Mouse (Mus musculus): ENCODE data around the gene Maml2. TPM values are rescaled to one million over a fixed set of nuclear protein-coding genes. Genes with fewer than 3 reads are reported as not detected.

The Maml2 gene
- polyA plus RNA-seq, 1 experiment from 2014 or later, result 7.3 TPM

DNA sequence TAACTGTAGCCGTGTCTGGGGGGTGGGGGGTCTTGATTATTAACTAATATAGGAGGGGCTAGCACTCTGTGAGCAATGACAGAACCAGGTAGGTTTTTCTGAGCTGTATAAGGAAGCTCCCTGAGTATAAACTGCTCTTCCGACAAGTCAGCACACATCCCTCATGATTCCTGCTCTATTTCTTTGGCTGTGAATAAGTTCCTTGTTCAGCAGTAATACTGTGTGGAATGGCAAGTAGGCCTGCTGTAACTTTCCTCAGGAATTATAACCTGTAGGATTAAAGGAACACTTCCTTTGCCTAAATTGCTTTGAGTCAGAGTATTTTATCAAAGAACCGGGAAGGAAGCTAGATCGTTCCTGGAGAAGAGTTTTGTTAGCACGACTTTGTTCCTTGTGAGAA, 283.4 kb downstream of the Maml2 start:
- Histone ChIP-seq H3K27me3 (ENCODE audit: insufficient read depth, poor library complexity, severe bottlenecking) (no peaks in the 10 kb centered on the region), H3K4me3 (no peak overlapping the region), H3K9me3 (no peaks in the 10 kb centered on the region), H3K4me1 (peaks cover 18% of the 10 kb centered on the region), H3K36me3 (0 out of 2 replicates have a peak, but pooled peaks cover 6% of the 10 kb centered on the region), H3K27ac (no peak overlapping the region)
- no peak for DNase-seq (ENCODE audit: low spot score)
- 75% methylated on average over 5 of the region's 5 CpGs for WGBS

- H3K27ac ChIP-seq, result no peak overlapping the region
Observed at GRCm38 (mm10) chr9:13583952-13584351, 286.2 kb downstream of the Maml2 start.

GRCm38 (mm10) chr9:13584435-13584834, 286.7 kb downstream of the Maml2 start:
- Histone ChIP-seq H3K27ac (no peak overlapping the region), H3K4me1 (peaks cover 28% of the 10 kb centered on the region), H3K27me3 (ENCODE audit: insufficient read depth, poor library complexity, severe bottlenecking) (no peaks in the 10 kb centered on the region), H3K4me3 (no peak overlapping the region), H3K9me3 (no peaks in the 10 kb centered on the region), H3K36me3 (no peaks in the 10 kb centered on the region)
- 81% methylated on average over 3 of the region's 3 CpGs for WGBS
- no peak for DNase-seq (ENCODE audit: low spot score)

More at GRCm38 (mm10) chr9:13583952-13584351, 286.2 kb downstream of the Maml2 start:
- Histone ChIP-seq H3K36me3 (no peaks in the 10 kb centered on the region), H3K9me3 (no peaks in the 10 kb centered on the region), H3K4me1 (peaks cover 28% of the 10 kb centered on the region), H3K4me3 (no peak overlapping the region), H3K27me3 (ENCODE audit: insufficient read depth, poor library complexity, severe bottlenecking) (no peaks in the 10 kb centered on the region)
- DNase-seq (ENCODE audit: low spot score), result no peak
- 55% methylated on average over 5 of the region's 5 CpGs for WGBS

DNA sequence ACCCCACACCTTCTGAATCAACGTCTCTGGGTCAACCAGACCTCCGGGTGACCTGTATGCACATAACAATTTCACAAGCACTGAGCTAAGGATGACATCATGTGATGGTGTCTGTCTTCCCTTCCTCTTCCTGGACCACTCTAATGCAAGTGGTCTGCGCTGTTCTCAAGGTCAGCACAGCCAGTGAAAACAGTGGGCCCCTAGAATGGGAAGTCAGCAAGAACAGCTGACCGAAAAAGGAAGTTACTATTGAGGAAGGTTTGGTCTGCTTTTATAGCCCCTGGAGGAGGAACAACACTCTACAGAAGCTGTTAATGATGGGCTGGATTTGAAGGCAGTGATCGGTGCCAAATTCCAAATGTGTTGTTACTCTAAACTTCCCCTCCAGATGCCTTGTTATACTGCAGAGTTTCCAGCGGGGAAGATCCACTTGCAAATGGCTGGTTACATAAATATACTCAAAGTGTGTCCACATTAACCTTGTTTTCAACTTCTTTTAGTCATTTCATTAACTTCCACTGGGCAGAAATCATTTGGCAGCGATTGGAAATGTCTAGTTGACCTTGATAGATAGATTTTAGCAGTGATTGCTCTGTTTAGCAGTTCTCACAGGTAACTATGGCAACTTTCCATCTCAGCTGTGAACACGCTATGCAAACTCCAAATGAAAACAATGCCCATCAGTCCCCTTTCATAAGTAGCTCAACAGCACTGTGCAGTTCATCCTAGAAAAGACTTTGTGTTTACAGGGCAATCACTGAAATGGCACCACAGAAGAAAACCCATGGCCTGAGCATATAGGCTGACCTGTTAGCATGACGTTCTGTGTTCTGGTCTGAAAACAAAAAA, 289.6 kb downstream of the Maml2 start:
- Histone ChIP-seq H3K4me3 (no peak overlapping the region), H3K27ac (peak overlapping the region; percentile 56; the same call in 1 of the 2 replicates), H3K36me3 (no peaks in the 10 kb centered on the region), H3K9me3 (no peaks in the 10 kb centered on the region), H3K4me1 (peaks cover 28% of the 10 kb centered on the region), H3K27me3 (ENCODE audit: insufficient read depth, poor library complexity, severe bottlenecking) (no peaks in the 10 kb centered on the region)
- no peak for DNase-seq (ENCODE audit: low spot score)
- 67% methylated on average over 9 of the region's 9 CpGs for WGBS

DNA sequence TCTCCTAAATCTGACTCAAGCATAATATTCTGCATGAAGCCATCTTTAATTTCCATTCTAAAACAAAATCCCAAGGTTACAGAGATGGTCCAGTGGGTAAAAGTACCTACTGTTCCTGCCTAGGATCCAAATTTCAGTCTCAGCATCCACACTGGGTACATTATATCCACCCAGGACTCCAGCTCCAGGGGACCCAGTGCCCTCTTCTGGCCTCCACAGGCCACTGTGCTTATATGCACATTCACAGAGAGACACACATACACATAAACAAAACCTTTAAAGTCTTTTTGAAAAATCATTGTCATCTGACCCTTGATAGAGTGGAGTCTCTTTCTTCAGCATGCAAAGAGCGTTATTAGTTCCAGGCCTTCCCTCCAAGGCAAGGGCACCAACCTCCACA, 291.0 kb downstream of the Maml2 start:
- Histone ChIP-seq H3K27me3 (ENCODE audit: insufficient read depth, poor library complexity, severe bottlenecking) (no peaks in the 10 kb centered on the region), H3K27ac (no peak overlapping the region), H3K4me1 (peaks cover 28% of the 10 kb centered on the region), H3K36me3 (no peaks in the 10 kb centered on the region), H3K4me3 (no peak overlapping the region), H3K9me3 (no peaks in the 10 kb centered on the region)
- 89% methylated on average over 1 of the region's 1 CpGs for WGBS
- DNase-seq (ENCODE audit: low spot score), result no peak

- Histone ChIP-seq H3K9me3 (no peaks in the 10 kb centered on the region), H3K36me3 (no peaks in the 10 kb centered on the region), H3K4me3 (no peak overlapping the region), H3K4me1 (0 out of 2 replicates have a peak, but pooled peaks cover under 1% of the 10 kb centered on the region), H3K27me3 (ENCODE audit: insufficient read depth, poor library complexity, severe bottlenecking) (no peaks in the 10 kb centered on the region), H3K27ac (no peak overlapping the region)
- 83% methylated on average over 10 of the region's 10 CpGs for WGBS
- no peak for DNase-seq (ENCODE audit: low spot score)
Observed at GRCm38 (mm10) chr9:13592701-13593100, 294.9 kb downstream of the Maml2 start.

- H3K36me3 ChIP-seq, result no peaks in the 10 kb centered on the region
- no peaks in the 10 kb centered on the region for H3K9me3 ChIP-seq
- H3K27ac ChIP-seq, result no peak overlapping the region
- peaks cover 10% of the 10 kb centered on the region; the same call in 1 of the 2 replicates for H3K4me1 ChIP-seq
- H3K27me3 ChIP-seq (ENCODE audit: insufficient read depth, poor library complexity, severe bottlenecking), result no peaks in the 10 kb centered on the region
- DNase-seq (ENCODE audit: low spot score), result no peak
- no peak overlapping the region for H3K4me3 ChIP-seq
- 77% methylated on average over 6 of the region's 6 CpGs for WGBS
Observed at GRCm38 (mm10) chr9:13597736-13598135, 300.0 kb downstream of the Maml2 start.

DNA sequence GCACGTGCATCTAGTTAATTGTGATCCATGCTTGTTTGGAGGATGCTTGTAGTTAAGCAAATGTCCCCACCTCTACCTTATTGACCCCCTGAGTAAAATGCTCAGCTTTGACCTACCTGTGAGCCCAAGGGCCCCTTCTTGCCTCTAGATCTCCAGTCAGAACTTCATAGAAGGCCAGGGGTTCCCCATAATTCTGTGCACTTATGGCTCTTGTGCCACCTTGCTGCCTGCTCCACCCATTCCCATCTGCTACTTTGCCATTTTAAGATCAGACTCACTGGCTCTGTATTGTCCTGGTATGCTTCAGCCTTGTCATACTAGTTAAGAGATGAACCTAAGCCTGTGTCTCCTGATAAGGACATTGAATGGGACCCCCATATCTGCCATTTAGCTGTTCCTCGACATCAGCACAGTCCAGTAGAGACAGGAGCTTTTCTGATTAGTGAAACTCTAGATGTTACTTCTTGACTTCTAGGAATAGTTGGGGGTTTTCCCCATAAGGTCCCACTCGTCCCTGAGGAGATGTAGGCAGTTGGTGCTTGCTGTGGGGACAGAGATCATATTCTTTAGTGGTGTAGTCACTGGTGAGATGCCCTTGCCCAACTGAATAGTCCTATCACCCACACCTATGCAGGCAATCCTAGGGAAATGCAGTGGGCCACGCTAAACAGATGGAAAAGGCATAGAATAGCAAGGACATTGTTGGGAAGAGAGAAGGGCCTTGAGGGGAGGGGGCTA, 301.0 kb downstream of the Maml2 start:
- no peak overlapping the region for H3K4me3 ChIP-seq
- DNase-seq (ENCODE audit: low spot score), result no peak
- no peaks in the 10 kb centered on the region for H3K27me3 ChIP-seq (ENCODE audit: insufficient read depth, poor library complexity, severe bottlenecking)
- H3K9me3 ChIP-seq, result no peaks in the 10 kb centered on the region
- peaks cover 10% of the 10 kb centered on the region; the same call in 1 of the 2 replicates for H3K4me1 ChIP-seq
- no peak overlapping the region for H3K27ac ChIP-seq
- WGBS, result 70% methylated on average over 4 of the region's 4 CpGs
- H3K36me3 ChIP-seq, result no peaks in the 10 kb centered on the region

GRCm38 (mm10) chr9:13599334-13599614, 301.5 kb downstream of the Maml2 start:
- Histone ChIP-seq H3K27me3 (ENCODE audit: insufficient read depth, poor library complexity, severe bottlenecking) (no peaks in the 10 kb centered on the region), H3K4me1 (peaks cover 10% of the 10 kb centered on the region; the same call in 1 of the 2 replicates), H3K27ac (no peak overlapping the region), H3K4me3 (no peak overlapping the region), H3K9me3 (no peaks in the 10 kb centered on the region), H3K36me3 (no peaks in the 10 kb centered on the region)
- 60% methylated on average over 3 of the region's 3 CpGs for WGBS
- DNase-seq (ENCODE audit: low spot score), result no peak

- WGBS, result 86% methylated on average over 6 of the region's 6 CpGs
- H3K9me3 ChIP-seq, result no peaks in the 10 kb centered on the region
- peaks cover 10% of the 10 kb centered on the region; the same call in 1 of the 2 replicates for H3K4me1 ChIP-seq
- H3K27ac ChIP-seq, result no peak overlapping the region
- H3K27me3 ChIP-seq (ENCODE audit: insufficient read depth, poor library complexity, severe bottlenecking), result no peaks in the 10 kb centered on the region
- DNase-seq (ENCODE audit: low spot score), result no peak
- no peak overlapping the region for H3K4me3 ChIP-seq
- no peaks in the 10 kb centered on the region for H3K36me3 ChIP-seq
Observed at GRCm38 (mm10) chr9:13599800-13600199, 302.0 kb downstream of the Maml2 start.

GRCm38 (mm10) chr9:13601729-13602128, 304.0 kb downstream of the Maml2 start:
- Histone ChIP-seq H3K36me3 (no peaks in the 10 kb centered on the region), H3K4me3 (no peak overlapping the region), H3K27me3 (ENCODE audit: insufficient read depth, poor library complexity, severe bottlenecking) (no peaks in the 10 kb centered on the region), H3K4me1 (peaks cover 10% of the 10 kb centered on the region; the same call in 1 of the 2 replicates), H3K9me3 (no peaks in the 10 kb centered on the region), H3K27ac (no peak overlapping the region)
- WGBS, result 75% methylated on average over 3 of the region's 3 CpGs
- no peak for DNase-seq (ENCODE audit: low spot score)

DNA sequence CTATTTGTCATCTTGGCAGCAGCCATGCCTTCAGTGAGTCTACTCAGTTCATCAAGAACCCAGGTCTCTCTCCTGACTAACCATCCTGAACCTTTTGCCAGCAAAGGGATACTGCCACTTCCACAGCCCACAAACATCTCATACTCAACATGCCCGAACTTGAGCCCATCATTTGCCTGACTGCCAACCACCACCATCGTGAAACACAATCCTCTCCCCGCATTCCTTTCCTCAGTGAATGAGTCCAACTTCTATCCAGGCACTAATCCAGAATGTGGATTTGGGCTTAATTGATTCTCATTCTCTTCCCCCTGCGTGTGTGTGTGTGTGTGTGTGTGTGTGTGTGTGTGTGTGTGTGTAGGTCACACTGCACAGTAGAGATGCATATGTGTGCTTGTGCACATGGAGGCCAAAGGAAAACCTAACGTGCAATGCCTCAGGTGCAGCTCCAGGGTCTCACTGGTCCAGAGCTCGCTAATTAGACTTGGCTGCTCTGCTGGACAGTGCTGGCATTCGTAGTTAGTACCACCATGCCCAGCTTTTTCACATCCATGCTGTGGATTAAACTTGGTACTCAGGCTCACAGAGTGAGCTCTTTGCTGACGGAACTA, 305.9 kb downstream of the Maml2 start:
- Histone ChIP-seq H3K36me3 (no peaks in the 10 kb centered on the region), H3K27me3 (ENCODE audit: insufficient read depth, poor library complexity, severe bottlenecking) (no peaks in the 10 kb centered on the region), H3K4me1 (0 out of 2 replicates have a peak, but pooled peaks cover 7% of the 10 kb centered on the region), H3K4me3 (no peak overlapping the region), H3K9me3 (no peaks in the 10 kb centered on the region), H3K27ac (no peak overlapping the region)
- 89% methylated on average over 8 of the region's 8 CpGs for WGBS
- DNase-seq (ENCODE audit: low spot score), result peak; percentile 47

Data from heart, embryonic 10.5 days (tissue).